Mouse (Mus musculus): ENCODE measurements around the gene Atxn1. TPM values are rescaled to one million over a fixed set of nuclear protein-coding genes. Genes with fewer than 3 reads are reported as not detected.

Atxn1 gene
- polyA plus RNA-seq, 1 experiment from 2014 or later = 5.3 TPM

DNA sequence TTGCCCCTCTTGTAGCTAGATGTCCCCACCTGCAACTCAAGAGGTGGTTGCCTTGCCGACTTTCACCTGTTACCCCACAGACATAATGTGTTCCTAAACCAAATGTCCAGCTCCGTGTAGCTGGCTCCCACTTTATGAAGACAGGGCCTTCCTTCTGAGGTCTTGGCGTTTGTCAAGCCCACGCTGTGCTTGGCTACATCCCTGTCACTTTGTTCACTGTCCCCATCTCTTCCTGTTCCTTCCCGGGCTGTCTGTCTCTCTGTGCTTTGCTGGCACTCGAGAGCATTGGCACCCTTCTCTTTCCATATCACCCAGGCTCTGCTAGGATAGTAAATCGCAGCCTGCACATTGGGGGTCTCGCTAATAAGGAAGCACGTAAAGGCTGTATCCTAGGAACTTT is 426.7 kb downstream of the Atxn1 start:
- Histone ChIP-seq H3K4me1 (ENCODE audit: control insufficient read depth, insufficient read depth, low read length) (no peaks in the 10 kb centered on the region), H3K4me3 (ENCODE audit: low read length) (no peak overlapping the region), H3K4me2 (ENCODE audit: low read depth, low read length) (no peak overlapping the region), H3K36me3 (ENCODE audit: control insufficient read depth, insufficient read depth, low read length) (no peaks in the 10 kb centered on the region), H3K27ac (ENCODE audit: low read length) (no peak overlapping the region), H3K27me3 (replicated peaks; ENCODE audit: control insufficient read depth, insufficient read depth, low read length) (no peaks in the 10 kb centered on the region), H3K9ac (ENCODE audit: low read depth, low read length) (no peak overlapping the region), H3K9me3 (ENCODE audit: control insufficient read depth, low read length) (no peaks in the 10 kb centered on the region)
- 83% methylated on average over 9 of the region's 9 CpGs for WGBS
- ATAC-seq = no peak

DNA sequence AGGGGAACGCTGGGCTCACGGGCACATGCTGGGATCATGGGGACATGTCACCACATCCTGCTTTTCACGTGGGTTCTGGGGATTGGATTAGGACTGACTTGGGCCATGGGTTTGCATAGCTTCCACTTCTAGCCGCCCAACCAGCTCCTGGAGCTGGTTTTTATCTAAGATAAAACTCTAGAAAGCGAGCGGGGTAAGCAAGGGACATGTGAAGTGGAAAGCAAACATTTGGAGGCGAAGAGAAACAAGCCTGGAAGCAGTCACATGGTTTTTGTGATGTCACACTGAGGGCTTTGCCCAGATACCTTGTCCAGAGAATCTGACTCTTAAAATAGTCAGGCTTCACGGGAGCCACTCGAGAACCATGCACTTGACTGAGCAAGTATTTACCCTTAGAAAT is 427.7 kb downstream of the Atxn1 start:
- Histone ChIP-seq H3K27me3 (replicated peaks; ENCODE audit: control insufficient read depth, insufficient read depth, low read length) (no peaks in the 10 kb centered on the region), H3K4me1 (ENCODE audit: control insufficient read depth, insufficient read depth, low read length) (no peaks in the 10 kb centered on the region), H3K4me3 (ENCODE audit: low read length) (no peak overlapping the region), H3K27ac (ENCODE audit: low read length) (no peak overlapping the region), H3K9me3 (ENCODE audit: control insufficient read depth, low read length) (no peaks in the 10 kb centered on the region), H3K9ac (ENCODE audit: low read depth, low read length) (no peak overlapping the region), H3K36me3 (ENCODE audit: control insufficient read depth, insufficient read depth, low read length) (no peaks in the 10 kb centered on the region), H3K4me2 (ENCODE audit: low read depth, low read length) (no peak overlapping the region)
- no peak for ATAC-seq
- 73% methylated on average over 9 of the region's 9 CpGs for WGBS

DNA sequence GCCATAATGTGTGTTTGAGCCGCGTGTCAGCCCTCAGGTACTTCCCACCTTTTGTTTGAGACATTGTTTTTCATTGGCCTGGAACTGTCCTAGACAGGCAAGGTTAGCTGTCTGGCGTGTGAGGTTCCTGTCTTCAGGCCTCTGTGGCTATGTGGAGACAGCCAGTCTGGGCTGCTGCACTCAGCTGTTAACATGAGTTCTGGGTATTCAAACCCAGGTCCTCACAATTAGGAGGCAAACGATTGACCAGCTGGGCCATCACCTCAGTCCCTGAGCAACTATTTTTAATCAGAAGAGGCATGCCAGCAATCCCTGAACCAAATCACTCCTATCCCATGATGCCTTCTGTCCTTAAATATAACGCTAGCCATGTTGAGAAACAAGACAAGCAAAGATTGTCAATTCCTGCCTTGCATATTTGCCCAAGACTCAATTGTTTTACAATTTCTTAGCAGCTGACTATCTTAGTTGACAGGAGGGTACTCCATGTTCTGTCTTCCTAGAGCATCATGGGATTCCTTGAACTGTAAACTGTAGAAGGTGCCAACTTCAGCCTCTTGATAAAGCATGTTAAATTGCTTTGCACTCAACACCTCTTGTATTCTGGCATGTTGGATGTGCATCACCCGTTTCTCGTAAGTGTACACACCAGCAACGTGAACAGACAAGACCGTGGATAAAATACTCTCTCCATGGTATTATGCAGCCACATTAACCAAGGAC is 428.9 kb downstream of the Atxn1 start:
- whole genome bisulfite sequencing = 86% methylated on average over 9 of the region's 9 CpGs
- H3K36me3 ChIP-seq (ENCODE audit: control insufficient read depth, insufficient read depth, low read length) = no peaks in the 10 kb centered on the region
- H3K9ac ChIP-seq (ENCODE audit: low read depth, low read length) = no peak overlapping the region
- no peaks in the 10 kb centered on the region for H3K27me3 ChIP-seq (replicated peaks; ENCODE audit: control insufficient read depth, insufficient read depth, low read length)
- no peak overlapping the region for H3K27ac ChIP-seq (ENCODE audit: low read length)
- peaks cover 4% of the 10 kb centered on the region for H3K4me1 ChIP-seq (ENCODE audit: control insufficient read depth, insufficient read depth, low read length)
- H3K4me3 ChIP-seq (ENCODE audit: low read length) = no peak overlapping the region
- no peaks in the 10 kb centered on the region for H3K9me3 ChIP-seq (ENCODE audit: control insufficient read depth, low read length)
- ATAC-seq = no peak
- no peak overlapping the region for H3K4me2 ChIP-seq (ENCODE audit: low read depth, low read length)

DNA sequence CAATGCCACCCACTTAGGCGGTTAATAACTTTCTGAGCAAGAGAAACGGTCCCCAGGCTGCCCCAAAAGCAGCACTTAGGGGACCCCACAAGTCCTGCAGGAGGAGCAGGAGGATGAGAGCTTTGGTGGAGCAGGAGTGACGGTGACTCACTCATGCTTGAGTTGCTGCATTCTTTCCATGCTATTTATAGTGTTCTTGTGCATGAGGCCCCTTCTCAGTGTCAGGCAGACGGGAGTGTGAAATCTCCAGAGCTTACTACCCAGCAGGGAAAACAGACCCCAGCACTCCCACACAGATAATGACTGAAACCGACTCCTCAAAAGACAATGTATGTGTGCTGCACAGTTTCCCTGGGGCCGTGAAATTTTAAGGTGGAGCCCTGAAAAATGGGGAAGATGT is 434.1 kb downstream of the Atxn1 start:
- Histone ChIP-seq H3K27me3 (replicated peaks; ENCODE audit: control insufficient read depth, insufficient read depth, low read length) (no peaks in the 10 kb centered on the region), H3K36me3 (ENCODE audit: control insufficient read depth, insufficient read depth, low read length) (no peaks in the 10 kb centered on the region), H3K27ac (ENCODE audit: low read length) (peak overlapping the region; percentile 67), H3K9me3 (ENCODE audit: control insufficient read depth, low read length) (no peaks in the 10 kb centered on the region), H3K9ac (ENCODE audit: low read depth, low read length) (0 out of 2 replicates have a peak overlapping the region, but pooled peaks have one; percentile 15), H3K4me1 (ENCODE audit: control insufficient read depth, insufficient read depth, low read length) (peaks cover 12% of the 10 kb centered on the region), H3K4me2 (ENCODE audit: low read depth, low read length) (no peak overlapping the region), H3K4me3 (ENCODE audit: low read length) (no peak overlapping the region)
- WGBS = 24% methylated on average over 6 of the region's 6 CpGs
- ATAC-seq = peak; percentile 43

DNA sequence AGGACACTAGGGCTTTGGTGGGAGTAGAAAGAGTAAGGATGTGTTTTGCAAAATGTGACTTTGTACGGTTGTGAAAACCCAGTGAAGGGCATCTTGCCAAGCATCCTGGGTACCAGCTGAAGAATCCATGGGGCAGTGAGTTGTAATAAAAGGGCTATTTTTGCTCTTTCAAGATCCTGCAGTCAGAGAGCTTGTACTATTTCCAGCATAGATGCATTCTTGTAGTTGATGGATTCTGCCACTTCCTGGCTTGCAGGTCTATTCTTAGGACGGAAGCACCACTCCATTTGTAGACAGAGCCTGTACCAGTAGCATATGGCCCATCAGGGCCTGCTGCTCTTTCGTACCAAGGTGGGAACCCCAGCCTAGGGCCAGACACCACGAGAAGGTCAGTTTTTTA is 436.0 kb downstream of the Atxn1 start:
- H3K4me1 ChIP-seq (ENCODE audit: control insufficient read depth, insufficient read depth, low read length) = peaks cover 12% of the 10 kb centered on the region

DNA sequence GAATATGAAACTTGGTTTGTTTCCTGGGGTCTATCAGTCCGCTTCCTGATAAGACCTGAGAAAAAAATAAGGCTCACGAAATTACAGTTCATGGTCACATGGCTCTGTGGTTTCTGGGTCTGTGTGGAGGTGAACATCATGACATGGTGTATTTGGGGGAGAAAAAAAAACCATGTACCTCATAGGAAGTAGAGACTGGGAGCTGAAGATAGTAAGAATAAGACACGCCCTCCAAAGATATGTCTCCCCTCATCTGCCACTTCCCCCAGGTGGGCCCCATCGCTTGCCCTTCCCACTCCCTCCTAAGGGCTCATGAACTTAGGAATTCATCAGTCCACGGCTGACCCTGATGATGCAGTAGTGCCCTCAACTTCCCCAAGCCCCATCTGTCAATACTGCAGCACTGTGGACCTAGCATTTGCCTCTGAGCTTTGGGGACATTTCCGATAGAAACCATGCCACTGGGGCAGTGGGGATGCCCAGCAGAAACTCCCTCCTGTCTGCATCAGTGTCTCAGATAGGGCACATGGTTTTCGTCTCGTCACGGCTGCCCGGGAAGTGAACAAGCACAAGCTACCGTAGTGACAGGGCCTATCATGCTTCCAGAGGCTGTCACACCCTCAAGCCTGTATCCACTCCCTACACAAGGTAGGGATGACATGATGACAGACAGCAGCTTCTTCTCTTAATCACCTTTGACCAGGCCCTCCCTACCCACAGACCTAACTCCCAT is 437.4 kb downstream of the Atxn1 start:
- H3K4me2 ChIP-seq (ENCODE audit: low read depth, low read length) = no peak overlapping the region
- H3K4me1 ChIP-seq (ENCODE audit: control insufficient read depth, insufficient read depth, low read length) = peaks cover 12% of the 10 kb centered on the region
- H3K27me3 ChIP-seq (replicated peaks; ENCODE audit: control insufficient read depth, insufficient read depth, low read length) = no peaks in the 10 kb centered on the region
- no peak overlapping the region for H3K27ac ChIP-seq (ENCODE audit: low read length)
- H3K36me3 ChIP-seq (ENCODE audit: control insufficient read depth, insufficient read depth, low read length) = no peaks in the 10 kb centered on the region; the same call in 1 of the 2 replicates
- 69% methylated on average over 11 of the region's 11 CpGs for WGBS
- peak; percentile 76 for ATAC-seq
- no peaks in the 10 kb centered on the region for H3K9me3 ChIP-seq (ENCODE audit: control insufficient read depth, low read length)
- no peak overlapping the region for H3K9ac ChIP-seq (ENCODE audit: low read depth, low read length)
- no peak overlapping the region for H3K4me3 ChIP-seq (ENCODE audit: low read length)

More for the DNA sequence above, 436.0 kb downstream of the Atxn1 start:
- Histone ChIP-seq H3K9me3 (ENCODE audit: control insufficient read depth, low read length) (no peaks in the 10 kb centered on the region), H3K36me3 (ENCODE audit: control insufficient read depth, insufficient read depth, low read length) (no peaks in the 10 kb centered on the region; the same call in 1 of the 2 replicates), H3K4me2 (ENCODE audit: low read depth, low read length) (no peak overlapping the region), H3K4me3 (ENCODE audit: low read length) (no peak overlapping the region), H3K27me3 (replicated peaks; ENCODE audit: control insufficient read depth, insufficient read depth, low read length) (no peaks in the 10 kb centered on the region), H3K9ac (ENCODE audit: low read depth, low read length) (no peak overlapping the region), H3K27ac (ENCODE audit: low read length) (no peak overlapping the region)
- no peak for ATAC-seq
- WGBS = 83% methylated on average over 4 of the region's 4 CpGs

DNA sequence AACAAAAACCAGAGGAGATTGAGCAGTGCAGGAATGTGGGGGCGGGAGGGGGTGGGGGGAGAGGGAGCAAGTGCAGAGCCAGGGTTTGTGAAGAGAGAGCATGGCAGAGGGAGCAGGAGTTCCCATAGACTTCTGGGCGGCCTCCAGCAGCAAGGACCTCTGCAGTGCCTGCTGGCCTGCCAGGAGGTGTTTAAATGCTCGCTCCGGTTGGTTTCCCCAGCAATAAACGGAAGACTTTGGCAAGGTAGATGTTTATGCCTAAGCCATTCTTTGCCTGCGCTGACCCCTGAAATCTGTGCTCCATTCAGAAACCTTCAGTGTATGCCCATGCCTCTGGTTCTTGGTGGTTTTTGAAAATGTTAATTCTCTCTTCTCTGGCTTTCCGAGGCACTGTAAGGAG is 438.6 kb downstream of the Atxn1 start:
- Histone ChIP-seq H3K9me3 (ENCODE audit: control insufficient read depth, low read length) (no peaks in the 10 kb centered on the region), H3K36me3 (ENCODE audit: control insufficient read depth, insufficient read depth, low read length) (no peaks in the 10 kb centered on the region; the same call in 1 of the 2 replicates), H3K4me2 (ENCODE audit: low read depth, low read length) (no peak overlapping the region), H3K4me3 (ENCODE audit: low read length) (no peak overlapping the region), H3K27ac (ENCODE audit: low read length) (no peak overlapping the region), H3K9ac (ENCODE audit: low read depth, low read length) (no peak overlapping the region), H3K27me3 (replicated peaks; ENCODE audit: control insufficient read depth, insufficient read depth, low read length) (no peaks in the 10 kb centered on the region), H3K4me1 (ENCODE audit: control insufficient read depth, insufficient read depth, low read length) (peaks cover 12% of the 10 kb centered on the region)
- 59% methylated on average over 7 of the region's 7 CpGs for WGBS
- no peak for ATAC-seq

DNA sequence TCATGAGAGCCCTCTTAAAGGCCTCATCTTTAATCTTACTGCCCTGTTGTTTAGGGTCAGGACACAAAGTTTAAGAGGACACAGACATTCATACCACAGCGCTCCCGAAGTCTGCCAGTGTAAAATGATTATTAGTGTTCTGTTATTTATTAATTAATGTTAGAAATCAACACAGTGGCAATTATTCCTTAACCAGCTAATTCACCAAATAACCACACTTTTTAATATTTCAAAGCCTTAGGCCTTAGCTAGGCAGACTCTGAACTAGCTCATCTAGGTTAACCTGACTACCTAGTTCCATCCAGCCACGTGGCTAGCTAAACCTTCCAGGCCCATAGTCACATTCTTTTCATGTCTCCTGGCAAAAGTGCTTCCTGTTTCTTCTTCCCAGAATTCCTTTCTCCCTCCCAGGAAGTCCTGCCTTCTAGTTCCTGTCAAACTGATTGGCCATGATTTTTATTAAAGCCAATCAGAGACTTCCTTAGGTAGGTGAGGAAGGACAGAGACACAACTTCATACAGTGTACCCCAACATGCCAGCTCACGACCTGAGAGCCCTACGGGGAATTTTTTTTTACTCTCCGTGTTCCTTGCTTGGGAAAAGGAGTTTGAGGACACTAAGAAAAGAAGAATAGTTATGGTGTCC is 439.9 kb downstream of the Atxn1 start:
- Histone ChIP-seq H3K27ac (ENCODE audit: low read length) (no peak overlapping the region), H3K27me3 (replicated peaks; ENCODE audit: control insufficient read depth, insufficient read depth, low read length) (no peaks in the 10 kb centered on the region), H3K36me3 (ENCODE audit: control insufficient read depth, insufficient read depth, low read length) (no peaks in the 10 kb centered on the region; the same call in 1 of the 2 replicates), H3K9me3 (ENCODE audit: control insufficient read depth, low read length) (no peaks in the 10 kb centered on the region), H3K4me1 (ENCODE audit: control insufficient read depth, insufficient read depth, low read length) (peaks cover 4% of the 10 kb centered on the region; the same call in 1 of the 2 replicates), H3K4me2 (ENCODE audit: low read depth, low read length) (no peak overlapping the region), H3K9ac (ENCODE audit: low read depth, low read length) (no peak overlapping the region), H3K4me3 (ENCODE audit: low read length) (no peak overlapping the region)
- ATAC-seq = no peak
- 89% methylated on average over 6 of the region's 6 CpGs for WGBS

DNA sequence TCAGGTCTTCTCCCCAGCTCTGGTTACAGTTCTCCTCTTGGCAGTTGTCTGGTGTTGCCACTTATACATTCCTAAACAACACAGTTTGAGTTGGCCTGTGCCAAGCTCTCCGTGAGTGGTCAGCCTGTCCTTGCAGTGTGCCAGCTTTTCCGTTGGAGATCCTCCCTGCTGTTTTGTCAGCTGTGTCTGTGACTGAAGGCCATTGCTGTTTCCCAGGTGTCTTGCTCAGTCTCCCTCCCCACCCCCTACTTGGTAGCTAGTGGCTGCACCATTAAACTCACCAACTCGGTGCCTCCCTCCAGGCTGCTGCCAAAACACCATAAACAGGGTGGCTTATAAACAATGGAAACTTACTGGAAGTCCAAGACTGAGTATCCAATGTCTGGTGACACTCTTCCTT is 440.5 kb downstream of the Atxn1 start:
- no peaks in the 10 kb centered on the region for H3K27me3 ChIP-seq (replicated peaks; ENCODE audit: control insufficient read depth, insufficient read depth, low read length)
- H3K27ac ChIP-seq (ENCODE audit: low read length) = no peak overlapping the region

More for the DNA sequence above, 440.5 kb downstream of the Atxn1 start:
- Histone ChIP-seq H3K9me3 (ENCODE audit: control insufficient read depth, low read length) (no peaks in the 10 kb centered on the region), H3K9ac (ENCODE audit: low read depth, low read length) (no peak overlapping the region), H3K4me1 (ENCODE audit: control insufficient read depth, insufficient read depth, low read length) (peaks cover 4% of the 10 kb centered on the region; the same call in 1 of the 2 replicates), H3K36me3 (ENCODE audit: control insufficient read depth, insufficient read depth, low read length) (no peaks in the 10 kb centered on the region; the same call in 1 of the 2 replicates), H3K4me2 (ENCODE audit: low read depth, low read length) (no peak overlapping the region), H3K4me3 (ENCODE audit: low read length) (no peak overlapping the region)
- ATAC-seq = no peak
- WGBS = 58% methylated on average over 3 of the region's 3 CpGs
